Comparison of ENCODE assay signal across 8 mouse cellular contexts in the genomic region with DNA sequence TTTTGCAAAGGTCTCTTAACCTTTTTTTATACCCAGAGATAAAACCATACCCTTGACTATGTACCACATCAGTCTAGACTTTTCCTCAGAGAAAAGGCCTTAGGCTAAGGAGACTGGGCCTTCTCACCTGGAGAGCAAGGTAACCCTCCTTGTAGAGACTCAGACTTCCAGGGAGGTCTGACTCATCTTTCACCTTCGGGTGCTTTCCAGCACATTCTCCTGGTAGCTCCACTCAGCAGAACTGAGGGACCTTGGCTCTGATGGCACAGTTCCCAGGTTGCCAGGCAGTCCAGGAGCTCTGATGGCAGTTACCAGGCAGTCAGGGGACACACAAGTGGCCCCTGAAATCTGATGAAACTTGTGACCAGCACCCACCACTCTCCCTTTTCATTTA. TPM values are rescaled to one million over a fixed set of nuclear protein-coding genes. Genes with fewer than 3 reads are reported as not detected.
DNase-seq lines count a peak whose midpoint lies in the region; ATAC-seq and TF ChIP-seq lines count a peak whose summit lies in the region.

No protein-coding gene starts in this region.

- DNase-seq in ovary, adult 18-20 months (ENCODE audit: low spot score), result peak; percentile 47
- no peak for DNase-seq in ovary, postnatal 14 days (ENCODE audit: low spot score)
- DNase-seq in cerebellum, postnatal 14 days, result peak; percentile 49 to 62
- DNase-seq in liver, postnatal 0 days, result peak; percentile 22
- DNase-seq in frontal cortex, adult 2 months (ENCODE audit: extremely low spot score in 1 of 2, low spot score in 1 of 2), result no peak
- no peak for DNase-seq in urinary bladder, postnatal 14 days (ENCODE audit: low spot score)

- H3K4me1 ChIP-seq in hindbrain, embryonic 12.5 days, result peaks cover 37% of the 10 kb centered on the region
- peaks cover 20% of the 10 kb centered on the region for H3K4me1 ChIP-seq in liver, postnatal 0 days (ENCODE audit: insufficient read depth)

- ATAC-seq in hindbrain, embryonic 12.5 days (ENCODE audit: low FRiP score), result no peak
- ATAC-seq in liver, postnatal 0 days, result no peak
- ATAC-seq in erythroid progenitor cell, adult 5-6 weeks (replicated peaks; ENCODE audit: low FRiP score, poor library complexity, severe bottlenecking), result no peak

- peak overlapping the region; percentile 57; the same call in 1 of the 2 replicates for H3K27ac ChIP-seq in hindbrain, embryonic 12.5 days
- H3K27ac ChIP-seq in liver, postnatal 0 days (ENCODE audit: low read depth), result peak overlapping the region; percentile 88; the same call in 1 of the 2 replicates

- H3K36me3 ChIP-seq in hindbrain, embryonic 12.5 days, result peaks cover 7% of the 10 kb centered on the region; the same call in 1 of the 2 replicates
- peaks cover 11% of the 10 kb centered on the region for H3K36me3 ChIP-seq in liver, postnatal 0 days (replicated peaks; ENCODE audit: insufficient read depth, low read length)

- H3K9me3 ChIP-seq in hindbrain, embryonic 12.5 days (replicated peaks), result no peaks in the 10 kb centered on the region
- H3K9me3 ChIP-seq in liver, postnatal 0 days (ENCODE audit: low read length), result no peaks in the 10 kb centered on the region

- peak overlapping the region; percentile 94 for H3K4me2 ChIP-seq in hindbrain, embryonic 12.5 days (replicated peaks)
- peak overlapping the region; percentile 97 for H3K4me2 ChIP-seq in liver, postnatal 0 days (ENCODE audit: low read depth, low read length)

- TF ChIP-seq EP300 in liver, postnatal 0 days (IDR thresholded peaks at IDR 0.05; ENCODE audit: low read depth), result peak; percentile 5; the same call in 1 of the 2 replicates

- no peaks in the 10 kb centered on the region for H3K27me3 ChIP-seq in hindbrain, embryonic 12.5 days
- H3K27me3 ChIP-seq in liver, postnatal 0 days (ENCODE audit: insufficient read depth, low read length), result no peaks in the 10 kb centered on the region

- H3K4me3 ChIP-seq in hindbrain, embryonic 12.5 days, result peak overlapping the region; percentile 88
- peak overlapping the region; percentile 74; the same call in 1 of the 2 replicates for H3K4me3 ChIP-seq in liver, postnatal 0 days (ENCODE audit: low read depth, low read length)

- 76% methylated on average over 1 of the region's 1 CpGs for WGBS in hindbrain, embryonic 12.5 days
- 79% methylated on average over 1 of the region's 1 CpGs for WGBS in liver, postnatal 0 days (ENCODE audit: insufficient replicate concordance)

- TF ChIP-seq CTCF in liver, postnatal 0 days (IDR thresholded peaks at IDR 0.05; ENCODE audit: low read depth), result no peak

- H3K9ac ChIP-seq in hindbrain, embryonic 12.5 days, result peak overlapping the region; percentile 96; the same call in 1 of the 2 replicates
- peak overlapping the region; percentile 87 for H3K9ac ChIP-seq in liver, postnatal 0 days (replicated peaks)

RNA-seq across cellular contexts. Expression of a gene that starts 2.4 kb away (rescaled TPM):
- polyA plus RNA-seq in hindbrain, embryonic 12.5 days (2016; fragmentation: Nextera tagmentation; extraction: Ambion mirVana), result 78.1 and 78.6 TPM in 2 replicates
- 3.6 and 5.2 TPM in 2 replicates for polyA plus RNA-seq in liver, postnatal 0 days (2015; fragmentation: Nextera tagmentation; extraction: Ambion mirVana)
- 46.3 and 53.3 TPM in 2 replicates for polyA plus RNA-seq in frontal cortex, adult 2 months (2012; rRNA removed)
- 0.72 and 3.8 TPM in 2 replicates for total RNA-seq in erythroid progenitor cell, adult 5-6 weeks (2015; ENCODE audit: low replicate concordance)
- 1.9 TPM in 1 of 2 replicates, not detected in the other for total RNA-seq in erythroid progenitor cell, adult 5-6 weeks (2017; ENCODE audit: low replicate concordance)

RNA-seq across cellular contexts. Expression of a gene that starts 53.4 kb away (rescaled TPM):
- 36.3 and 38.0 TPM in 2 replicates for polyA plus RNA-seq in hindbrain, embryonic 12.5 days (2016; fragmentation: Nextera tagmentation; extraction: Ambion mirVana)
- polyA plus RNA-seq in liver, postnatal 0 days (2015; fragmentation: Nextera tagmentation; extraction: Ambion mirVana), result 14.1 and 14.7 TPM in 2 replicates
- 26.5 and 27.2 TPM in 2 replicates for polyA plus RNA-seq in frontal cortex, adult 2 months (2012; rRNA removed)
- total RNA-seq in erythroid progenitor cell, adult 5-6 weeks (2015; ENCODE audit: low replicate concordance), result 11.3 and 21.6 TPM in 2 replicates
- 9.6 and 22.6 TPM in 2 replicates for total RNA-seq in erythroid progenitor cell, adult 5-6 weeks (2017; ENCODE audit: low replicate concordance)

RNA-seq across cellular contexts. Expression of a gene that starts 53.7 kb away (rescaled TPM):
- polyA plus RNA-seq in hindbrain, embryonic 12.5 days (2016; fragmentation: Nextera tagmentation; extraction: Ambion mirVana), result 113 and 119 TPM in 2 replicates
- 37.3 and 37.7 TPM in 2 replicates for polyA plus RNA-seq in liver, postnatal 0 days (2015; fragmentation: Nextera tagmentation; extraction: Ambion mirVana)
- polyA plus RNA-seq in frontal cortex, adult 2 months (2012; rRNA removed), result 86.0 and 101 TPM in 2 replicates
- total RNA-seq in erythroid progenitor cell, adult 5-6 weeks (2015; ENCODE audit: low replicate concordance), result 42.5 and 54.5 TPM in 2 replicates
- total RNA-seq in erythroid progenitor cell, adult 5-6 weeks (2017; ENCODE audit: low replicate concordance), result 34.0 and 36.5 TPM in 2 replicates

Comparison
In these comparisons a context has a peak if more than half of its experiments do, and no peak if none do; other contexts are left out.
1. DNase-seq: peak in ovary, adult 18-20 months (single experiment), cerebellum, postnatal 14 days (2 of 2) and liver, postnatal 0 days (single experiment); none in ovary, postnatal 14 days (single experiment), frontal cortex, adult 2 months (0 of 2) and urinary bladder, postnatal 14 days (single experiment).